Mouse (Mus musculus) stomach, embryonic 16.5 days (tissue): ENCODE measurements at regions not wholly inside any gene's neighbourhood (a gene's known extent, or its start where the extent isn't known, plus 50 kb on each side); places are given as distances from the start of the nearest gene placed in this dataset.

Experiments used
- ATAC-seq: fragments of 200-750 bp; cut with Nextera tagmentation; 2 replicates; pipeline ENCODE4 v1.8.0; 2017; ENCODE audit warnings: moderate number of reproducible peaks, moderate TSS enrichment; ENCODE audit not compliant: insufficient read depth, low FRiP score
- H3K27ac ChIP-seq: fragments of 300-500 bp; sonication (generic); 2 replicates; pipeline ENCODE4 v1.5.1; 2014; ENCODE audit warnings: low read length
- H3K27me3 ChIP-seq: fragments of 300-500 bp; sonication (generic); 2 replicates; pipeline ENCODE4 v1.6.1; 2014; ENCODE audit warnings: low read length, control low read depth, mixed read lengths; ENCODE audit not compliant: control insufficient read depth, insufficient read depth
- H3K36me3 ChIP-seq: fragments of 300-500 bp; sonication (generic); 2 replicates; pipeline ENCODE4 v1.6.1; 2014; ENCODE audit warnings: low read length; ENCODE audit not compliant: control insufficient read depth, insufficient read depth
- H3K4me1 ChIP-seq: fragments of 300-500 bp; sonication (generic); 2 replicates; pipeline ENCODE4 v1.6.1; 2014; ENCODE audit warnings: low read length, control low read depth, mixed read lengths; ENCODE audit not compliant: control insufficient read depth, insufficient read depth
- H3K4me2 ChIP-seq: fragments of 300-500 bp; sonication (generic); 2 replicates; pipeline ENCODE4 v1.6.1; 2014; ENCODE audit warnings: low read depth, low read length, mixed read lengths
- H3K4me3 ChIP-seq: fragments of 300-500 bp; sonication (generic); replicated peaks from 2 replicates; pipeline ENCODE4 v1.5.1; 2014; ENCODE audit warnings: mild to moderate bottlenecking, low read length
- H3K9ac ChIP-seq: fragments of 300-500 bp; sonication (generic); 2 replicates; pipeline ENCODE4 v1.6.1; 2014; ENCODE audit warnings: low read length
- H3K9me3 ChIP-seq: fragments of 300-500 bp; sonication (generic); replicated peaks from 2 replicates; pipeline ENCODE4 v1.6.1; 2016; ENCODE audit warnings: low read length, control low read depth; ENCODE audit not compliant: control insufficient read depth
- WGBS: fragments of 180-500 bp; shearing (Covaris S2); extraction: QIAGEN DNeasy Blood & Tissue Kit; methylation state at CpG from one replicate; pipeline ENCODE4 v1.1.7; 2014; 5-methylcytosine and 5-hydroxymethylcytosine counted together

DNA sequence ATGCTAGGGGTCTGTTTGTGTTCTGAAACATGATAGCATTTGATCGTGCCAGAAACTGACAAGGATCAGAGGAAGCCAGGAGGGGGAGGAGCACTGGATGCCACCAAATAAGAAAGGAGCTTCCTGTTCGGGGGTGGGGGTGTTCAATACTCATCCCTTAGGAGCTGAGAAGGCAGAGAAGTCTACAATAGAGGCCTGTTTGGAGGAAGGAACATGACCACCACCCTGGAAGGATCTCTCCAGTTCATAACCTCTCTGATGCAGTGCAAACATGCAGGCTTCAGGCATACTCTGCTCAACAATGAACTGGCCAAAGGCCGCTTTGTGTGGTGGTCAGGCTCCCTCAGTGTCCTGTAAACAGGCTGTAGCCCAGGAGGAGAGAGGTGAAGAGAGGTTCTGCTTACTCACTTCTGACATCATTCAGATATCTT is 515.8 kb downstream of the Tshz3 start:
- Histone ChIP-seq H3K9me3 (no peaks in the 10 kb centered on the region), H3K4me3 (no peak overlapping the region), H3K9ac (no peak overlapping the region), H3K36me3 (no peaks in the 10 kb centered on the region), H3K4me1 (0 out of 2 replicates have a peak, but pooled peaks cover 4% of the 10 kb centered on the region), H3K27ac (no peak overlapping the region), H3K27me3 (no peaks in the 10 kb centered on the region), H3K4me2 (peak overlapping the region; percentile 33; the same call in 1 of the 2 replicates)
- 20% methylated on average over 3 of the region's 3 CpGs for WGBS
- ATAC-seq = no peak

- Histone ChIP-seq H3K4me1 (0 out of 2 replicates have a peak, but pooled peaks cover 4% of the 10 kb centered on the region), H3K4me2 (no peak overlapping the region), H3K27me3 (no peaks in the 10 kb centered on the region), H3K27ac (no peak overlapping the region), H3K4me3 (no peak overlapping the region), H3K9me3 (no peaks in the 10 kb centered on the region), H3K36me3 (no peaks in the 10 kb centered on the region), H3K9ac (no peak overlapping the region)
- ATAC-seq = no peak
- 84% methylated on average over 6 of the region's 6 CpGs for WGBS
These were observed 517.6 kb downstream of the Tshz3 start for GRCm38 (mm10) chr7:37215498-37215897.

DNA sequence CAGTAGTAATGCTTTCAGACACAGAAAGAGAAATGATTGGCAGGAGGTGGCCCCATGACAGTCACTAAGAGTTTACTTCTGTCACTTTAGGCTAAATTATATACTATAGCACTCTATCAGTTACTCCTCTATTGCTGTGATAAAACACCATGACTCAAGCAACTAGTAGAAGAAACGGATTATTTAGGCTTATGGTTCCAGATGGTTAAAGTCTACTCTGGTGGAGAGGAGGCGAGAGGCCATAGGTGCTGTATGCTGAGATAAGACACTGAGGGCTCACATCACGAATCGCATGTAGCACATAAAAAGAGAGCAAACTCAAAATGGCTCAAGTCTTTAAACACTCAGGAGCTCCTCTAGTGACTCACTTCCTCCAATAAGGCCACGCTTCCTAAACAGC is 522.6 kb downstream of the Tshz3 start:
- H3K36me3 ChIP-seq = no peaks in the 10 kb centered on the region
- no peak for ATAC-seq
- no peak overlapping the region for H3K4me3 ChIP-seq
- H3K4me1 ChIP-seq = no peaks in the 10 kb centered on the region
- no peaks in the 10 kb centered on the region for H3K27me3 ChIP-seq
- no peak overlapping the region for H3K4me2 ChIP-seq
- WGBS = 86% methylated on average over 5 of the region's 5 CpGs
- no peak overlapping the region for H3K9ac ChIP-seq
- H3K27ac ChIP-seq = no peak overlapping the region
- H3K9me3 ChIP-seq = 0 out of 2 replicates have a peak, but pooled peaks cover 8% of the 10 kb centered on the region

DNA sequence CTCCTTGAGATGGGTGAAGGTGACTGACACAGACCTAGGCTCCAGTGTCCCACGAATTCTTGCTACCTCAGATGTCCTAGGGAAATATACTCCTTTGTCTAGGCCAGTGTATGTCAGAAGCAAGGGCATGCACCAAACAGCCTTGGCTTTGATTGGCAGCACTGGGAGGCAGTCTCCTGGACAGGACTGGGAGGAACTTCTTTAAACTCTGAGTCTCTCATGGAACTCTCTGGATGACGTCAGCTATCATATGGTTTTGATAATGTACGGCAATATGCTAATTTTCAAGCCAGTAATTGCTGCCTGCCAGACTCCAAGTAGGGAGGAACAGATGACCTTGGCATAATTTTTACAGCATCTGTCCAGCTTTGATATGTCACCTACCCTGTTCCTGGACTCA is 528.5 kb downstream of the Tshz3 start:
- 62% methylated on average over 3 of the region's 3 CpGs for WGBS
- no peaks in the 10 kb centered on the region for H3K36me3 ChIP-seq
- no peak for ATAC-seq

DNA sequence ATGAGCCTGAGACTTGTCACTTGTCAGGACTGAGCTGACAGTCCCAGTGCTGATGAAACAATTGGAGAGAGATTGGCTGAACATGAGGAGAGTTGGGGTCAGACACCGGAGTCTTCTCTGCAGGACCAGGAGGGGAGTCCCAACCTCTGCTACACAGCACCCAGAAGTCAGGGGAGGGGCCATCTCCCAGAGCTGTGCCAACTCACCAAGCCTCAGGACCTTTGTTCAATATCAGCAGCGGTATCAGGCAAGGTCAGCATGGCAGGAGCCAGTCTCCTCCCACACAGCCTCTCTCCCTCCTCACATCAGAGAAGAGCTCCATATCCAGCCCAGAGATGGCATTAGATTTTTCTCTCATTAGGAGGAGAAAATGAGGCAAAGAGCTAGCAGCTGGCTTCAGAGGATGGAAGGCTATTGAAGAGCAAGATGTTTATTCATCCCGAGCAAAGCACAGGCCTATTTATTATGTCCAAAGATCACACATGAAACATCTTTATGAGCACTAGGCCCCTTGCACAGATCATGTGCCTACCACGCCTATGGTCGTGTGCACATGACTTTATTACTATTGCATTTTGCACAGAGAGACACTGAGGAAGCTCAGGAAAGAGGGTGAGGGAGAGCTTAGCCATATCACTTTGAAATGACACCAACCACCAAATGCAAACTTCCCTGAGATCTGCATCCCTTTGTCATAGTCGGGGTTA is 532.9 kb downstream of the Tshz3 start:
- no peaks in the 10 kb centered on the region for H3K36me3 ChIP-seq
- H3K9me3 ChIP-seq = no peaks in the 10 kb centered on the region
- no peaks in the 10 kb centered on the region for H3K27me3 ChIP-seq
- WGBS = 76% methylated on average over 6 of the region's 6 CpGs
- no peak overlapping the region for H3K4me2 ChIP-seq
- no peak overlapping the region for H3K9ac ChIP-seq
- no peak for ATAC-seq
- H3K4me3 ChIP-seq = no peak overlapping the region
- H3K27ac ChIP-seq = no peak overlapping the region
- H3K4me1 ChIP-seq = no peaks in the 10 kb centered on the region

More for the DNA sequence above, 528.5 kb downstream of the Tshz3 start:
- Histone ChIP-seq H3K4me1 (no peaks in the 10 kb centered on the region), H3K4me2 (no peak overlapping the region), H3K9me3 (0 out of 2 replicates have a peak, but pooled peaks cover 8% of the 10 kb centered on the region), H3K27me3 (no peaks in the 10 kb centered on the region), H3K4me3 (no peak overlapping the region), H3K27ac (no peak overlapping the region), H3K9ac (no peak overlapping the region)

- WGBS = 73% methylated on average over 6 of the region's 6 CpGs
- H3K9me3 ChIP-seq = no peaks in the 10 kb centered on the region
- H3K4me2 ChIP-seq = no peak overlapping the region
- H3K9ac ChIP-seq = no peak overlapping the region
- H3K27me3 ChIP-seq = no peaks in the 10 kb centered on the region
- H3K4me1 ChIP-seq = no peaks in the 10 kb centered on the region
- no peak overlapping the region for H3K27ac ChIP-seq
- H3K4me3 ChIP-seq = no peak overlapping the region
- H3K36me3 ChIP-seq = no peaks in the 10 kb centered on the region
- ATAC-seq = no peak
These were observed 532.6 kb downstream of the Zfp536 start for GRCm38 (mm10) chr7:37240832-37241231.

- H3K9me3 ChIP-seq = no peaks in the 10 kb centered on the region
- ATAC-seq = no peak
These were observed 531.7 kb downstream of the Zfp536 start for GRCm38 (mm10) chr7:37241781-37242180.

DNA sequence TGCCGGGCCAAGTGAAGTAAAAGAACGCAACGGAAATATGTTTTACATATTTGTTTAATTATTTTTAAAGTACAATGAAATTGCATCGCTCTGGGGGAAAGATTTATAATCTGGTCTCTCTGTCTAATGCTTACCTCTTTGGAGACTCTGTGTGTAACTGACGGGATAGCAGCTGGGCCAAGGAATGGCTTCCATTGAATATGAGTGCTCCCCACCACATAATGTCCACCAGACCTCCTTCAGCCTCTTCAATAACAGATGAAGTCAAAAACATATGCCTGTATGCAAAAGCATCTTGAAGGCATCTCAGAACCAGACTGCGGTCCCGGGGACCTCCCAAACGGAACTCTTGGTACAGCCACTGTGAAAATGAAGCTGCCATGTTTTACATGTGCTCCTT is 531.0 kb downstream of the Zfp536 start:
- no peaks in the 10 kb centered on the region for H3K27me3 ChIP-seq
- no peak overlapping the region for H3K9ac ChIP-seq
- no peaks in the 10 kb centered on the region for H3K36me3 ChIP-seq
- no peak for ATAC-seq
- no peaks in the 10 kb centered on the region for H3K9me3 ChIP-seq
- H3K4me2 ChIP-seq = no peak overlapping the region
- H3K4me1 ChIP-seq = no peaks in the 10 kb centered on the region
- H3K4me3 ChIP-seq = no peak overlapping the region
- no peak overlapping the region for H3K27ac ChIP-seq
- WGBS = 85% methylated on average over 8 of the region's 8 CpGs

More at GRCm38 (mm10) chr7:37241781-37242180, 531.7 kb downstream of the Zfp536 start:
- Histone ChIP-seq H3K27ac (no peak overlapping the region), H3K4me1 (no peaks in the 10 kb centered on the region), H3K4me2 (no peak overlapping the region), H3K27me3 (no peaks in the 10 kb centered on the region), H3K4me3 (no peak overlapping the region), H3K9ac (no peak overlapping the region), H3K36me3 (no peaks in the 10 kb centered on the region)
- WGBS = 55% methylated on average over 7 of the region's 7 CpGs

- H3K4me2 ChIP-seq = no peak overlapping the region
- H3K27me3 ChIP-seq = no peaks in the 10 kb centered on the region
- H3K4me1 ChIP-seq = no peaks in the 10 kb centered on the region
- 84% methylated on average over 4 of the region's 4 CpGs for WGBS
- no peak overlapping the region for H3K4me3 ChIP-seq
- H3K36me3 ChIP-seq = no peaks in the 10 kb centered on the region
- H3K9ac ChIP-seq = no peak overlapping the region
- H3K27ac ChIP-seq = no peak overlapping the region
- no peaks in the 10 kb centered on the region for H3K9me3 ChIP-seq
- ATAC-seq = no peak
These were observed 527.3 kb downstream of the Zfp536 start for GRCm38 (mm10) chr7:37246156-37246555.
